Mouse (Mus musculus): Measurements from ENCODE around the gene Hsd11b1.
A peak's percentile ranks its signal among the peaks of the same experiment; 100 is the strongest.

The Hsd11b1 gene

DNA sequence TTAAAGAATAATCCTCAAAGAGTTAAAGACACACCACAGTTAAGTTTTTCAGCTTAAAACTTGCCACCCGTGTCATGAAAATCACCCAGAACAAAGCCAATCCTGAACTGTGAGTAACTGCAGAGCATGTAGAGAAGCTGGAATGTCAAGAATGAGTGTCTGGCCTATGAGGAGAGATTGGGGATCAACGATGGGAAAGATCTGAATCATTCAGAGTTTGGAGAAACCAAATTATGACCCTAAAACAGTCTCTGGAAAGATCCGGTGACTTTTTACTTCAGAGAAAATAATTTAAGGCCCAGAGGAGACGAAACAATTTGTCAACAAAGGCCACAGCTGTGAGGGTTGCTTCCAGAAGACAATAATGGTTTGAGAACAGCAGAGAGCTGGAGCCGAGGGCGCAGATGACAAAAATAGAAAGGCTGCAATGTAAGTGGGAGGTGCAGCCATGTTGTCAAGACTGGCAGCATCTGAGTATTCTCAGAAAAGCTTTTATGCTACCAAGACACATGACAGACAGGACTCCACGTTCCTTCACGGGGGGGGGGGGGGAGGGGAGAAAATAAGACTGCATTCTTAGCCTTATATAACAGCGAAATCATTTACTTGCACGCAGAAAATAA is 20.2 kb downstream of the Hsd11b1 start:
- DNase-seq (ENCODE audit: low read depth, low spot score), result no peak

DNA sequence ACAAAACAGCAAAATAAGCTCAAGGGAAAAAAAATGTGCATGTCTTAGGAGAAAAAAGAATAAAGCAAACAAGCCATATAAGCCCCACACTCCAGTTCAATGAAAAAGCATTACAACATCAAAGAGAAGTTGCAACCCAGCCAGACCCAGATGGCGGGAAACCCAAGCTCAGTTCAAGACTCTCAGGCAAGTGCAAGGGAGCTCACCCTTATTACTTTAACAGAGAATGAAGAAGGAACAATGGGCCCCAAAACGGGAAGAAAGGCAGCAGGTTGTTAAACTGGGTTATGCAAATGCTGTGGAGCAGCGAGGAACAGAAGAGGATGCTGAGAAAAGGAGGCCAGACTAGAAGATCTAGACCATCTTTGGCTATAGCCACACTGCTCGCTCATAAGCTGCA is 21.0 kb downstream of the Hsd11b1 start:
- DNase-seq (ENCODE audit: low read depth, low spot score), result peak; percentile 61

DNA sequence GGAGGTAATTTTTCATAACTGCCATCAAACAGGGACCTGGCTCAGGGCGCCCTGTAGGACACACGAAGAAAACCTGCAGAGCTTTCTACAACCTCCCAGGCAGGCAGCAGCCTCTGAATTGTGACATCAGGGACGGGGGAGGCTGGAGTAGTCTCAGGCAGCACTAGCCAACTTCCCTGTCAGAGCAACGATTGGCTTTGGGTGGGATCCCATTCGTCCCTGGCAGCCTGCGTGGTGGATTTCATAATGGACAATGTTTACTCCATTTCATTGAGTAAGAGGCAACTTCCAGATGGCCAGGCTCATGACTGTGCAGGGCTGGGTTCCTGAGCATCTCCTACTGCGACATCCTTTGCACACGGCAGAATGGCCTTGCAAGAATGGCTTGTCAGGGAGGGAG is 21.6 kb downstream of the Hsd11b1 start:
- no peak for DNase-seq (ENCODE audit: low read depth, low spot score)

DNA sequence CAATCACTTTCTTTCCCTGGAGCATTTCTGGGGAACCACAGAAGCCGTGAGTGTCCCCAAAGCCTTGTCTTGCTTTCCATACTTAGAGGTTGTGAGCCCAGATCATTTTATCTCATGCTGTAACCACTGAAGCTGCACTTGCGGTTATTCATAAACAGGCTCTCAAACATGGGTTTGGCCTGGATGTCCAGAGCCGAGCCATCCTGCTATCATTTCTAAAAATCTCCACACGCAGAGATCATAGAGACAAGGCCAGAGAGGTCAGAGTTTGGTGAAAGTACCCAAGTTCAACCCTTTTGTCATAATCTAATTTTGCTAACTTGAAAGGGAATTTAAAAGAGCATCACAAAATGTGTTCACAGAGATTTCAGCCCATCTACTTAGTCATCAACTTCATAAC is 22.4 kb downstream of the Hsd11b1 start:
- DNase-seq (ENCODE audit: low read depth, low spot score), result no peak

DNA sequence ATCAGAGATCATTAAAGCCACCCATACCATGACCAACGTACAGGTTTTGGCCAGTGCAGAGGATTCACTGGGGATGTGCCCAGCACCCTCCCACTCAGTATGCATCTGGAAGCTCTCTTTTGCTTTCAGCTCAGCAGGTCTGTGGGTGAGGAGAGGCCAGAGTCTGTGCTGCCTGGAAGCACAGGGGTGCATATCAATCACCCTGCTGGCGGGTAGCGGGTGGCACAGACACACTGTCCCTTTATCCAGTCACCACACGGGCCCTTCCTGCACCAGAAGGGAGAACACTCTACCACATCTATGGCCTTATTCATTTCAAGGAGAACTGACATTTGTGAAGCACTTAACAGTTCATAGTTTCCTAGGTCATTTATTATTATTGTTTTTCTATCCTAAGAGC is 25.4 kb downstream of the Hsd11b1 start:
- DNase-seq (ENCODE audit: low read depth, low spot score), result no peak

- no peak for DNase-seq (ENCODE audit: low read depth, low spot score)
These were observed 28.9 kb downstream of the Hsd11b1 start for GRCm38 (mm10) chr1:193234930-193235329.

DNA sequence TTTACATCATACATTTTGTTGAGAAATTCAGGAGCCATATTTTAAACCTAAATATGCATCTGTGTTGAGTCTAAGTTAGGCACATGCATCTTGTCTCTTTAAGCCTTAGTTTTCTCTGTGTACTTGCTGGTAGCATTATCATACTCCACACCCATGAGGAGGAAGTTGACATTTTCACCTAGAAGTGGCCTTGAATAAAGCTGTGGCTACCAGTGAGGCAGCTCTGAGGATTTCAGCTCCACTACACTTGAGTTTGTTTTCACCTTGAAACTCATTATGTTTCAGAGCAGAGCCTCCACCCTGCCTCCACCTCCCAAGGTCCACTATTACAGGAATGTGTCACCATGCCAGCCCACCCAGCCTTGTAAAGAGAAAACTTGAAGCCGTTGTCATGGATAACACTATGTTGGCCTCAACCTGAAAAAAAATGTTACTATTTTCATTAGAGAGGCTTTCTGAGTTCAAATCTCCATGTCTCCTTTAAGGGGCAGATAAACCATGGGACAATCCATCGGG is 29.7 kb downstream of the Hsd11b1 start:
- peak; percentile 15 for DNase-seq (ENCODE audit: low read depth, low spot score)

DNA sequence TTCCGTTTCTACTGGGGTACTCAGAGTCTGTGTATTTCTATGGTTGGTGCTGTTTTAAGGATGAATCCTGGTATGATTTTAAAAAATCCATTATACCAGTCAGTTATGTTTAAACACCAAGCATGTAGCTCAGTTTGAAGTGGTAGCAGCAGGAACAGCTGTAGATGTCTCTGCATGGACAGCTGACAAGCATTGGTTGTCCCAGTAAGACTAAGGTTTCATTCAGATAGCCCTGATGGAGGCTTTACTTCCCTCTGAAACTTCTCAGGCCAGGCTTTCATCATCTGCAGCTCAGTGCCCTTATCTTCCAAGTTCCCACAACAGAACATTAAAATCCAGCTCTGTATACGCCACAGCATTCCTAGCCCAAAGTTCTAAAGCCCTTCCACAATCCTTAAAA is 31.1 kb downstream of the Hsd11b1 start:
- no peak for DNase-seq (ENCODE audit: low read depth, low spot score)

GRCm38 (mm10) chr1:193230935-193231334 is 32.9 kb downstream of the Hsd11b1 start:
- DNase-seq (ENCODE audit: low read depth, low spot score), result peak; percentile 29

- DNase-seq (ENCODE audit: low read depth, low spot score), result no peak
These were observed 33.3 kb downstream of the Hsd11b1 start for GRCm38 (mm10) chr1:193230531-193230930.

DNA sequence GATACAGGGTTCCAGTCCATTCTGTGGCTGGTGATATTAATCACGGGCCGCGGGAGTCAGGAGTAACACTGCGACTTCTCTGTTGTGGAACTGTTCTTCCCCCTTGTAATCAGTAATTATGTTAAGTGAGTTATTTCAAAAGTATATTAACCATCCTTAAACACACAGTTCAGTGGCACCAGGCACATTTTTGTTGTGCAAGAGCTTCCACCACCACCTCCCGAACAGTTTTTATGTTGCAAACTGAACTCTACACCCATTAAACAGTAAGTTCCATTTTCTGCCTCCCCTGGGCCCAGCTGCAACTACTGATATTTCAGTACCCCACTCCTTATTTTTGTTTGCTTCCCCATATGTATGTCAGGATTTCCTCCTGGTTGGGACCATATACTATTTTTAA is 34.3 kb downstream of the Hsd11b1 start:
- DNase-seq (ENCODE audit: low read depth, low spot score), result no peak

DNA sequence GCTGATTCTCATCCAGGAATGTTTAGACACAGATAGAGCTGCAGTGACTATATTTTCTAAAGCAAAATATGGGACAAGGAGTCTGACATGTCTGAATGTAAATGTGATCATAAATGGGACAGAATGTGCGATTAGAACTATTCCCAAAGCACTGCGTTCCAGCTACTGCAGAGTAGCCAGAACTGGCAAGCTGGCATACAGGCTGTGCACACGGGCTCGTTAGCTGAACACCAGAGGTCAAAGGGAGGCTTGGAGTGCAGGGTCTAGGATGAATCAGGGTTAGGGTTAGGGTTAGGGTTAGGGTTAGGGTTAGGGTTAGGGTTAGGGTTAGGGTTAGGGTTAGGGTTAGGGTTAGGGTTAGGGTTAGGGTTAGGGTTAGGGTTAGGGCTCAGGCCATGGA is 36.3 kb downstream of the Hsd11b1 start:
- no peak for DNase-seq (ENCODE audit: low read depth, low spot score)

- no peak for DNase-seq (ENCODE audit: low read depth, low spot score)
These were observed 37.0 kb downstream of the Hsd11b1 start for GRCm38 (mm10) chr1:193226724-193227522.

DNA sequence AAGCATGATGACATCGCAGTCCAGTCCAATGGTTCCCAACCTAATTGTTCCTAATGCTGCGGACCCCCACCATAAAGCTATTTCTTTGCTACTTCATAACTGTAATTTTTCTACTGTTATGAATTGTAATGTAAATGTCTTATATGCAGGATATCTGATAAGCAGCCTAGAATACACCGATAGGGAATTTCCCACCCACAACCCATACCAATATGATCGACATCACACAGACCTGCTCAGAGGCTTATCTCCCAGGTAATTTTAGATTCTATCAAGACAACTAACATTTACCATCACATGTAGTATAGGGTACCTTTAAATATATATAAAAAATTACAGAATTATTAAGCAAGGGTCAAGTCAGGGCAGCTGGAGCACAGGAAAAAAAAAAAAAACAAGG is 37.8 kb downstream of the Hsd11b1 start:
- no peak for DNase-seq (ENCODE audit: low read depth, low spot score)

GRCm38 (mm10) chr1:193225531-193225930 is 38.3 kb downstream of the Hsd11b1 start:
- no peak for DNase-seq (ENCODE audit: low read depth, low spot score)

GRCm38 (mm10) chr1:193220408-193220807 is 43.5 kb downstream of the Hsd11b1 start:
- DNase-seq (ENCODE audit: low read depth, low spot score), result no peak

DNA sequence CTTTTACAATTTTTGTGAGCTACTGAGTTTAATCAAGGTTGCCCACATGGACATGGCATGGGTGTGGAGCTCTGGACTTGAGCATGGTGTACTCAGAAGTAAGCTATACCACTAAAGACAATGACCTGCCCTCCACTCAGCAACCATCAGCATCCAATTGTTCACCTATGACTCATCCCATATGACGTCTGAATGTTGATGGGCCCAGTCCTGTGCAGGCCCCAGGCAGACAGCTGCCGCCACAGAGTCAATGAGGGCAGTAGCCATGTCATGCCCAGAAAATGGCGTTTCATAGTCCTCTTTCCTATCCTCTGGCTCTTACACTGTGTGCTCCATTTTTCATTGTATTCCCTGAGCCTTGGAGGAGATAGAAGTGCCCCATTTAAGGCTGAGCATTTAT is 47.9 kb downstream of the Hsd11b1 start:
- DNase-seq (ENCODE audit: low read depth, low spot score), result no peak

DNA sequence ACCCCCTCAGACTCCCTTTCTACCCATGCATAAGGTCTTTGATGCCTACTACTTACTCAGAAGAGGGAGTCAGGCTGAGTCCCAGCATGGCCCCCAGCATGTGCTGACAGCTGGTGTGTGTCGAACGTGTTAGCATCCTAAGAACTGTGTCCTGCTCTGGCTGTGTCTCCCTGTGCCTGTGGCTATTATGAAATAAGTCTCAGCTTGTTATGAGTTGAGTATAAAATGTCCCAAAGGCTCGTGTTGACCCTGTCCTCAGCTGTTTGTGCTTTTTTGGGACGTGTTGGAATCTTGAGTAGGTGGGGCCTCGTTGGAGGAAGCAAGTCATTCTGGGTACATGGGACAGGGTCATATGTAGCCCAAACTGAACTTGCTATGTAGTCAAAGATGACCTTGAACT is 49.8 kb downstream of the Hsd11b1 start:
- DNase-seq (ENCODE audit: low read depth, low spot score), result no peak

DNA sequence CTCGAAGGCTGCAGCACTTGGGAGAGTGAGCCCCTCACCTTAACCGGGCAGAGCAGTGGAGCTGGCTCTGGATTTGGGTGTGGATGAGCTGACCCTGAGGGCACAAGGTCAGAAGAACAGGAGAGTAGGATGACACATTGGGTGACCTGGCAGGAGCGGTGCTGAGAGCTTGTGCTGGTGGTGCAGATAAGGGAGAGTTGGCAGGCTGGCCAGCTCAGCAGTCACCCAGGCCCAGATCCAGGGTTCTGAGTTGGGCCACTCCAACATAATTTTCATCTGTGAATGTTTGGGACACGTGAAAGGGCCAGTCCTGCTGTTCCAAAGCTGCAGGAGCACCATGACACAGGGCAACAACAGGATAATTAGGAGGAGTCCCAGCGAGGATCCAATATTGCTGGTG is 52.5 kb downstream of the Hsd11b1 start:
- no peak for DNase-seq (ENCODE audit: low read depth, low spot score)

GRCm38 (mm10) chr1:193208178-193208577 is 55.7 kb downstream of the Hsd11b1 start:
- no peak for DNase-seq (ENCODE audit: low read depth, low spot score)

DNA sequence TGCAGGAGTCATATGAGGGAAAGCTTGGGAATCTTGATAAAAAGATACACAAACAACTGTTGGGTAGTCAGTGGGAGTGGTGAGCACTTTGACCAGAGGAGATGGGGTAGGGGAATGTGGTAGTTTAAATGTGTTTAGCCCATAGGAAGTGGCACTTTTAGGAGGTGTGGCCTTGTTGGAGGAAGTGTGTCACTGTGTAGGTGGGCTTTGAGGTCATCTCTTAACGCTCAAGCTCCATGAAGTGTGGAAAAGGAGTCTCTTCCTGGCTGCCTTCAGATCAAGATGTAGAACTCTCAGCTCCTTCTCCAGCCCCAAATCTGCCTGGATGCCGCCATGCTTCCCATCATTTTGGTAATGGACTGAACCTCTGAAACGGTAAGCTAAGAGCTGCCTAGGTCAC is 56.4 kb downstream of the Hsd11b1 start, which contains the start of gene Lamb3:
Gene Lamb3, plus strand, starts transcription at position 197 of the 400 bp plus-strand sequence.
- no peak for DNase-seq (ENCODE audit: low read depth, low spot score)

- no peak for DNase-seq (ENCODE audit: low read depth, low spot score)
These were observed 58.4 kb downstream of the Hsd11b1 start for GRCm38 (mm10) chr1:193205431-193205830.

- DNase-seq (ENCODE audit: low read depth, low spot score), result no peak
These were observed 60.1 kb downstream of the Hsd11b1 start for GRCm38 (mm10) chr1:193203821-193204220.
